Mouse (Mus musculus) heart, adult 2 months (tissue): Measurements from ENCODE around the gene Drap1. TPM values are rescaled to one million over a fixed set of nuclear protein-coding genes. Genes with fewer than 3 reads are reported as not detected.
"Not testable (repeated sequence)": the region's sequence is repeated elsewhere in the genome, so short reads cannot be mapped to it uniquely, and the experiment has no call there.

ENCODE experiments used
- DNase-seq, 2 experiments: peaks; one replicate each; pipeline ENCODE4 v3.0.0; 2021
- H3K27ac ChIP-seq: fragments of 200-600 bp; 2 replicates; pipeline ENCODE4 v1.8.1; 2022
- H3K27me3 ChIP-seq: fragments of 200-500 bp; 2 replicates; pipeline ENCODE4 v1.6.1; 2012; ENCODE audit warnings: mild to moderate bottlenecking, low read length, inconsistent platforms, mixed read lengths; ENCODE audit not compliant: control insufficient read depth, insufficient read depth
- H3K36me3 ChIP-seq: fragments of 200-500 bp; 2 replicates; pipeline ENCODE4 v1.6.1; 2012; ENCODE audit warnings: low read length, inconsistent platforms; ENCODE audit not compliant: control insufficient read depth, insufficient read depth
- H3K4me1 ChIP-seq: fragments of 200-500 bp; 2 replicates; pipeline ENCODE4 v1.6.1; 2011; ENCODE audit warnings: low read length; ENCODE audit not compliant: control insufficient read depth, insufficient read depth
- H3K4me3 ChIP-seq: fragments of 200-600 bp; 2 replicates; pipeline ENCODE4 v1.8.1; 2022
- H3K79me2 ChIP-seq: fragments of 200-500 bp; replicated peaks from 2 replicates; pipeline ENCODE4 v1.6.1; 2012; ENCODE audit warnings: mild to moderate bottlenecking, inconsistent platforms, low read length, moderate library complexity, mixed read lengths; ENCODE audit not compliant: control insufficient read depth, insufficient read depth
- H3K9ac ChIP-seq: fragments of 200-500 bp; 2 replicates; pipeline ENCODE4 v1.6.1; 2012; ENCODE audit warnings: low read depth, mild to moderate bottlenecking, control low read depth, inconsistent platforms, low read length, mixed read lengths
- CTCF ChIP-seq: fragments of 200-600 bp; IDR thresholded peaks from 2 replicates; pipeline ENCODE4 v1.8.1; 2022; ENCODE audit warnings: antibody characterized with exemption, mild to moderate bottlenecking, moderate library complexity
- EP300 ChIP-seq: fragments of 200-500 bp; IDR thresholded peaks from 2 replicates; pipeline ENCODE4 v1.6.1; 2011; ENCODE audit warnings: low read depth, low read length, control low read depth; ENCODE audit not compliant: insufficient read depth
- POLR2A ChIP-seq: fragments of 200-500 bp; IDR thresholded peaks from 2 replicates; pipeline ENCODE4 v1.6.1; 2011; ENCODE audit warnings: mild to moderate bottlenecking, low read depth, low read length, control low read depth; ENCODE audit not compliant: insufficient read depth
- WGBS: fragments of 180-500 bp; shearing (Covaris S2); methylation state at CpG from one replicate; pipeline ENCODE4 v1.1.7; 2018; 5-methylcytosine and 5-hydroxymethylcytosine counted together
- intact Hi-C: fragments of 180-260 bp; cut with DNase I; formaldehyde crosslinking; loops from one replicate; pipeline ENCODE4 v1.15.1; 2025
- polyA plus RNA-seq: library from polyadenylated mRNA; depleted of rRNA; stranded (reverse); fragments of >200 nt; gene quantifications from 2 replicates; pipeline ENCODE4 v1.2.3, GENCODE M21; 2012
- total RNA-seq, 2 experiments: library from RNA; stranded (reverse); gene quantifications; 2 replicates each; pipeline ENCODE4 v1.2.3; 2021

The Drap1 gene
- total and polyA plus RNA-seq, 3 experiments, result 175 to 344 (median 278) TPM

GRCm38 (mm10) chr19:5409068-5409467 is 15.7 kb downstream of the Drap1 start:
- intact Hi-C loops, result no loop called here
- H3K36me3 ChIP-seq, result peaks cover 4% of the 10 kb centered on the region; the same call in 1 of the 2 replicates
- H3K27me3 ChIP-seq, result no peaks in the 10 kb centered on the region
- no peaks in the 10 kb centered on the region for H3K79me2 ChIP-seq
- TF ChIP-seq POLR2A (peak; percentile 25; the same call in 1 of the 2 replicates), CTCF (no peak)
- 45% methylated on average over 5 of the region's 5 CpGs for WGBS
- H3K27ac ChIP-seq, result peak overlapping the region; percentile 96
- no peak overlapping the region for H3K4me3 ChIP-seq
- peak; percentile 55 to 67 for DNase-seq
- H3K4me1 ChIP-seq, result peaks cover 21% of the 10 kb centered on the region
- peak overlapping the region; percentile 12; the same call in 1 of the 2 replicates for H3K9ac ChIP-seq

- DNase-seq, result peak in 1 of 2 experiments; percentile 58
- 25% methylated on average over 13 of the region's 13 CpGs for WGBS
- Histone ChIP-seq H3K36me3 (peaks cover 4% of the 10 kb centered on the region; the same call in 1 of the 2 replicates), H3K27me3 (no peaks in the 10 kb centered on the region), H3K9ac (peak overlapping the region; percentile 12; the same call in 1 of the 2 replicates), H3K4me1 (peaks cover 19% of the 10 kb centered on the region), H3K79me2 (no peaks in the 10 kb centered on the region), H3K4me3 (no peak overlapping the region), H3K27ac (peak overlapping the region; percentile 96)
- intact Hi-C loops, result no loop called here
- peak; percentile 28; the same call in 1 of the 2 replicates for TF ChIP-seq EP300
- TF ChIP-seq CTCF, result no peak
- TF ChIP-seq POLR2A, result peak; percentile 84
Observed at GRCm38 (mm10) chr19:5408057-5409001, 16.4 kb downstream of the Drap1 start.

- H3K79me2 ChIP-seq, result no peaks in the 10 kb centered on the region
- H3K27me3 ChIP-seq, result no peaks in the 10 kb centered on the region
- intact Hi-C loops, result no loop called here
- TF ChIP-seq POLR2A (no peak), CTCF (peak; percentile 74), EP300 (peak; percentile 39; the same call in 1 of the 2 replicates)
- peaks cover 4% of the 10 kb centered on the region; the same call in 1 of the 2 replicates for H3K36me3 ChIP-seq
- H3K4me3 ChIP-seq, result peak overlapping the region; percentile 48
- H3K27ac ChIP-seq, result peak overlapping the region; percentile 96
- peak overlapping the region; percentile 80 for H3K9ac ChIP-seq
- WGBS, result 2% methylated on average over 7 of the region's 7 CpGs
- H3K4me1 ChIP-seq, result peaks cover 19% of the 10 kb centered on the region
- DNase-seq, result peak; percentile 67
Observed at GRCm38 (mm10) chr19:5407133-5407532, 17.6 kb downstream of the Drap1 start.

- H3K27ac ChIP-seq, result peak overlapping the region; percentile 96
- H3K4me3 ChIP-seq, result peak overlapping the region; percentile 48
- intact Hi-C loops, H3K79me2 ChIP-seq, H3K27me3 ChIP-seq, H3K36me3 ChIP-seq: not testable (repeated sequence)
- peak overlapping the region; percentile 80 for H3K9ac ChIP-seq
- under 1% methylated on average over 24 of the region's 25 CpGs for WGBS
- peak; percentile 65 to 67 for DNase-seq
- peaks cover 17% of the 10 kb centered on the region for H3K4me1 ChIP-seq
- TF ChIP-seq POLR2A, result peak; percentile 87
Observed at GRCm38 (mm10) chr19:5406531-5407126, 18.1 kb downstream of the Drap1 start.

GRCm38 (mm10) chr19:5405924-5406323 is 18.9 kb downstream of the Drap1 start:
- peak overlapping the region; percentile 65 for H3K27ac ChIP-seq
- peaks cover 4% of the 10 kb centered on the region; the same call in 1 of the 2 replicates for H3K36me3 ChIP-seq
- intact Hi-C loops, result no loop called here
- 8% methylated on average over 7 of the region's 7 CpGs for WGBS
- no peak for DNase-seq
- no peaks in the 10 kb centered on the region for H3K27me3 ChIP-seq
- H3K79me2 ChIP-seq, result no peaks in the 10 kb centered on the region
- peak overlapping the region; percentile 30 for H3K4me3 ChIP-seq
- TF ChIP-seq CTCF (no peak), POLR2A (no peak), EP300 (no peak)
- peak overlapping the region; percentile 67 for H3K9ac ChIP-seq
- H3K4me1 ChIP-seq, result peaks cover 15% of the 10 kb centered on the region

GRCm38 (mm10) chr19:5402293-5402692 is 22.5 kb downstream of the Drap1 start, which contains the start of gene Tsga10ip:
TSS of gene Tsga10ip (minus strand) at chr19:5402526.
- Histone ChIP-seq H3K4me3 (no peak within 1 kb of the TSS), H3K27ac (no peak within 1 kb of the TSS), H3K4me1 (peaks cover 3% of the 10 kb centered on the region), H3K36me3 (no peaks in the 10 kb centered on the region), H3K79me2 (no peaks in the 10 kb centered on the region), H3K27me3 (no peaks in the 10 kb centered on the region), H3K9ac (no peak within 1 kb of the TSS)
- WGBS, result 81% methylated on average over 8 of the region's 8 CpGs
- no peak for TF ChIP-seq POLR2A
- TF ChIP-seq CTCF, result no peak
- no peak for TF ChIP-seq EP300
- intact Hi-C loops, result no loop called here
- no peak for DNase-seq
